Mouse (Mus musculus) thymus, adult 2 months (tissue): ENCODE results near the gene Oxt.

ENCODE experiments used
- CTCF ChIP-seq: fragments of 200-500 bp; IDR thresholded peaks from 2 replicates; pipeline ENCODE4 v1.5.1; 2012; ENCODE audit warnings: mild to moderate bottlenecking, control low read depth, low read length, moderate library complexity, borderline replicate concordance; ENCODE audit not compliant: control insufficient read depth, poor library complexity, insufficient read depth; ENCODE audit errors: extremely low read depth
- POLR2A ChIP-seq: fragments of 200-500 bp; IDR thresholded peaks from 2 replicates; pipeline ENCODE4 v1.6.1; 2012; ENCODE audit warnings: mild to moderate bottlenecking, low read length, control low read depth, moderate library complexity; ENCODE audit not compliant: control insufficient read depth, poor library complexity, insufficient read depth; ENCODE audit errors: extremely low read depth

GRCm38 (mm10) chr2:130577632-130578031, 1.7 kb downstream of the Oxt start:
- TF ChIP-seq CTCF (no peak), POLR2A (no peak)
